Mouse (Mus musculus) G1E (cell line): Measurements from ENCODE around the gene Slc22a23.

Experiments used
- CTCF ChIP-seq: IDR thresholded peaks from 2 replicates; pipeline ENCODE4 v1.5.1; 2012; ENCODE audit warnings: low read depth, low read length, inconsistent platforms, mixed read lengths
- GATA1 ChIP-seq: IDR thresholded peaks from 2 replicates; pipeline ENCODE4 v1.6.1; 2012; ENCODE audit warnings: borderline replicate concordance, low read length, inconsistent platforms, mixed read lengths
- TAL1 ChIP-seq: conservative IDR thresholded peaks from 2 replicates; pipeline ENCODE4 v1.6.1; 2012; ENCODE audit warnings: low read depth, low read length, inconsistent platforms, mixed read lengths

DNA sequence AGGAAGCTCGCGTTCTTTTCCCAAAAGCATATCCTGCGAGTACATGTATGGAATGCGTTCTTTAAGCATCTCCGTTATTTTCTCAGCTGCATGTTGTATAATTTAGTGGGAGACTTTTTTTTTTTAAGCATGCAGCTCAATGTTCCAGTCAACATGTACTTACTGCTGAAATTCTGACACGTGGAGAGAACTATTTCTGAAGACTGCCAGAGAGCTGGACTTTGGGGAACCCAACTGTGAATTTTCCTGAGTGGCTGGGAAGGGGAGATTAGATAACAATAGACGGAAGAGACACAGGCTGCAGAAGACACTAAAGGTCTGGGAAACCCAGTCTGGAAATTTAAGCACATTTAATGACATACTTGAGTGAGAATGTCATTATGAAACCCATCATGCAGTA lies 1.3 kb upstream of the Slc22a23 start:
- TF ChIP-seq GATA1: no peak
- TF ChIP-seq CTCF: no peak
- TF ChIP-seq TAL1: peak; percentile 32; the same call in 1 of the 2 replicates
